10 mouse cellular contexts compared by ENCODE assay signal in genomic region chr14:57115823-57116544, GRCm38 (mm10). TPM values are rescaled to one million over a fixed set of nuclear protein-coding genes. Genes with fewer than 3 reads are reported as not detected.
A peak's percentile ranks its signal among the peaks of the same experiment; 100 is the strongest.
DNase-seq lines count a peak whose midpoint lies in the region; ATAC-seq lines count a peak whose summit lies in the region.
"Had no signal": no experiment of that assay in that cellular context is flagged by ENCODE, and none has a peak within 500 bp of the region (broad histone marks: within the 10 kb centered on the region; RNA-seq: fewer than 3 reads in every experiment).

Gm4491 (minus strand) TSS chr14:57115883.

- no peak within 1 kb of the TSS for H3K4me3 ChIP-seq in forebrain, embryonic 15.5 days
- H3K4me3 ChIP-seq in neural tube, embryonic 11.5 days (ENCODE audit: low read depth, low read length) = no peak within 1 kb of the TSS
- H3K4me3 ChIP-seq: myocyte had no signal

- WGBS in forebrain, embryonic 15.5 days = 5% methylated on average over 13 of the region's 13 CpGs
- 15% methylated on average over 13 of the region's 13 CpGs for WGBS in neural tube, embryonic 11.5 days

- peak; percentile 37 to 54 for DNase-seq in cerebellum, postnatal 10 days
- DNase-seq in left cerebral cortex, adult 11 months (ENCODE audit: low spot score) = peak; percentile 56
- peak; percentile 40 for DNase-seq in neural tube, embryonic 11.5 days (ENCODE audit: low spot score)
- DNase-seq in urinary bladder, postnatal 14 days (ENCODE audit: low spot score) = no peak
- no peak for DNase-seq in spleen, postnatal 36 days (ENCODE audit: low spot score in 2 of 2)
- no peak for DNase-seq in natural killer cell, adult 2 months (ENCODE audit: low spot score in 2 of 2)

- peaks cover 8% of the 10 kb centered on the region for H3K4me1 ChIP-seq in forebrain, embryonic 15.5 days
- H3K4me1 ChIP-seq in neural tube, embryonic 11.5 days (ENCODE audit: control insufficient read depth, insufficient read depth, low read length) = peaks cover 4% of the 10 kb centered on the region; the same call in 1 of the 2 replicates

- no peak within 1 kb of the TSS for H3K27ac ChIP-seq in forebrain, embryonic 15.5 days (replicated peaks)
- H3K27ac ChIP-seq in neural tube, embryonic 11.5 days (ENCODE audit: low read depth, low read length) = no peak within 1 kb of the TSS

- H3K4me2 ChIP-seq in forebrain, embryonic 15.5 days (replicated peaks) = peak within 1 kb of the TSS; percentile 18; the same call in 1 of the 2 replicates
- H3K4me2 ChIP-seq in neural tube, embryonic 11.5 days (ENCODE audit: low read depth) = no peak within 1 kb of the TSS

- H3K9me3 ChIP-seq in forebrain, embryonic 15.5 days = no peaks in the 10 kb centered on the region
- no peaks in the 10 kb centered on the region for H3K9me3 ChIP-seq in neural tube, embryonic 11.5 days (ENCODE audit: control insufficient read depth, low read length)

- ATAC-seq in forebrain, embryonic 15.5 days (replicated peaks) = peak; percentile 83
- no peak for ATAC-seq in neural tube, embryonic 11.5 days (ENCODE audit: insufficient read depth, low FRiP score, low TSS enrichment)
- ATAC-seq in megakaryocyte-erythroid progenitor cell, adult 5-6 weeks (replicated peaks; ENCODE audit: low FRiP score, low TSS enrichment, poor library complexity, severe bottlenecking) = no peak

- H3K36me3 ChIP-seq in forebrain, embryonic 15.5 days = no peaks in the 10 kb centered on the region
- H3K36me3 ChIP-seq in neural tube, embryonic 11.5 days (ENCODE audit: control insufficient read depth, insufficient read depth, low read length) = no peaks in the 10 kb centered on the region

- no peak within 1 kb of the TSS for H3K9ac ChIP-seq in forebrain, embryonic 15.5 days (replicated peaks)
- no peak within 1 kb of the TSS for H3K9ac ChIP-seq in neural tube, embryonic 11.5 days (ENCODE audit: low read length)

- H3K27me3 ChIP-seq in forebrain, embryonic 15.5 days = no peaks in the 10 kb centered on the region
- H3K27me3 ChIP-seq in neural tube, embryonic 11.5 days (ENCODE audit: control insufficient read depth, insufficient read depth, low read length) = no peaks in the 10 kb centered on the region

RNA-seq across cellular contexts. Expression of gene Gm4491, which starts in this region (rescaled TPM):
- polyA plus RNA-seq in forebrain, embryonic 15.5 days (2015; fragmentation: Nextera tagmentation; extraction: Ambion mirVana) = not detected in 2 replicates
- polyA plus RNA-seq in neural tube, embryonic 11.5 days (2014; fragmentation: Nextera tagmentation; extraction: Ambion mirVana) = not detected in 2 replicates
- not detected in 2 replicates for total RNA-seq in megakaryocyte-erythroid progenitor cell, adult 5-6 weeks (2014; fragmentation: Nextera tagmentation)
- total RNA-seq in megakaryocyte-erythroid progenitor cell, adult 5-6 weeks (2017) = not detected in 2 replicates
- polyA plus RNA-seq: heart, embryonic 14.5 days; myocyte had no signal

Comparison
In these comparisons a context has a peak if more than half of its experiments do, and no peak if none do; other contexts are left out.
1. Peak in ATAC-seq and H3K4me2 ChIP-seq in forebrain, embryonic 15.5 days; RNA of the gene not detected or under 1 TPM.
2. Peak in DNase-seq in neural tube, embryonic 11.5 days; RNA of the gene not detected or under 1 TPM.
3. DNase-seq: peak in cerebellum, postnatal 10 days (2 of 2) and left cerebral cortex, adult 11 months (single experiment); none in urinary bladder, postnatal 14 days (single experiment), spleen, postnatal 36 days (0 of 2) and natural killer cell, adult 2 months (0 of 2).